Mouse (Mus musculus): Measurements from ENCODE around the gene Psma6. TPM values are rescaled to one million over a fixed set of nuclear protein-coding genes. Genes with fewer than 3 reads are reported as not detected.
"Not testable (repeated sequence)": the region's sequence is repeated elsewhere in the genome, so short reads cannot be mapped to it uniquely, and the experiment has no call there.

The Psma6 gene
- polyA plus RNA-seq (2015; fragmentation: Nextera tagmentation; extraction: Ambion mirVana): 434 and 452 TPM in 2 replicates

DNA sequence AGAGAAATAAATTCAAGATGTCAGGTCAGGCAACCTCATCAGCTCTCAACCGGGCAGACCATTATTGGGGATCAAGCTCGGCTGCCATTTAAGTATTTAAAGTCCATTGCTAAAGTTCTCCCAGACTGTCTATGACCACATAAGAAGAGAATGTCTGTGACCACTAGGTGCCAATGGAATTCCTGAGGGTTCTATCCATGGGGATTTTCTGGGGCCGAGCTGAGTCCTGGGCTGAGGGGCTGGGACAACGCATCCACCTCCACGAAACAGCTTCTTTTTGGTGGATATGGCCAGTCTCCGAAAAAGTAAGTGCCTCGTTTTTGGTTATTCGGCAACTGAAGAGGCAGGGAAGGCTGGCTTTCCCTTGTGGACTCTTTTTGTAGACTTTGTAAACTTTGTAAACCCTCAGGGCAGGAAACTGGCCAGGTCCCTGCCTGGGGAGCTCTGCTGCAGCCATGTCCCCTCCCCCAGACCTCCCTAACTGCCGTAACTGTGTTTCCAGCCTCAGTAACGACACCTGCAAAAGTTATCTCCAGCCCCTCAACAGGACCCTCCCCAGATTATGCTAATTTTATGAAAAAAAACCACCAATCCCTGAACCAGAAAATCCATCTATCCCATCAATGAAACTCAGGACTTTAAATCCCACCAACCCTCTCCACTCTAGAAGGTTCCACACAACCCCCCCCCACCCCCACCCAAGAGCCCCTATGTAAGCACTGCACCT is at the start of gene Psma6:
TSS of gene Psma6 (plus strand) at position 200 of the 727 bp plus-strand sequence.
- H3K4me3 ChIP-seq (replicated peaks; ENCODE audit: low read length): no peak within 1 kb of the TSS
- no peak for ATAC-seq
- 79% methylated on average over 10 of the region's 10 CpGs for WGBS
- no peak within 1 kb of the TSS for H3K9ac ChIP-seq (replicated peaks; ENCODE audit: low read depth, low read length)
- 0 out of 2 replicates have a peak, but pooled peaks cover 4% of the 10 kb centered on the region for H3K4me1 ChIP-seq (replicated peaks; ENCODE audit: control insufficient read depth, insufficient read depth, low read length)
- H3K27ac ChIP-seq (ENCODE audit: low read length): no peak within 1 kb of the TSS
- H3K36me3 ChIP-seq (ENCODE audit: control insufficient read depth, insufficient read depth): no peaks in the 10 kb centered on the region
- H3K4me2 ChIP-seq (ENCODE audit: low read length): no peak within 1 kb of the TSS
- H3K9me3 ChIP-seq (ENCODE audit: control insufficient read depth, low read length): no peaks in the 10 kb centered on the region
- no peaks in the 10 kb centered on the region for H3K27me3 ChIP-seq (replicated peaks; ENCODE audit: control insufficient read depth, insufficient read depth, low read length)

DNA sequence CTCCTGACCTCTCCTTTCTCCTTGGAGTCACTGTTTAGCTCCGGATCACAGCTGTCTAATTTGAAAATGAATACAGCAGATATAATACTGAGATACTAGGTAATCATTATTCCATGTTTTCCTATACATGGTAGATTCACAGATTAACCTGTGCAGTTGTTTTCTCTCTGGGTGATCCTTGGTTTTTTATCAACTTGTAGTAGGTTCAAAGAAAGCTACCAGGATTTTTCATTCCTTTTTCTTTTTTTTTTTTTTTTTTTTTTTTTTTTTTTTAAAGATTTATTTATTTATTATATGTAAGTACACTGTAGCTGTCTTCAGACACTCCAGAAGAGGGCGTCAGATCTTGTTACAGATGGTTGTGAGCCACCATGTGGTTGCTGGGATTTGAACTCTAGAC is 45.5 kb upstream of the Psma6 start:
- not testable (repeated sequence) for H3K4me3 ChIP-seq (replicated peaks; ENCODE audit: low read length); H3K36me3 ChIP-seq (ENCODE audit: control insufficient read depth, insufficient read depth); H3K27me3 ChIP-seq (replicated peaks; ENCODE audit: control insufficient read depth, insufficient read depth, low read length); H3K4me1 ChIP-seq (replicated peaks; ENCODE audit: control insufficient read depth, insufficient read depth, low read length); H3K9me3 ChIP-seq (ENCODE audit: control insufficient read depth, low read length); H3K27ac ChIP-seq (ENCODE audit: low read length); H3K9ac ChIP-seq (replicated peaks; ENCODE audit: low read depth, low read length); ATAC-seq; H3K4me2 ChIP-seq (ENCODE audit: low read length)
- WGBS: 85% methylated on average over 1 of the region's 2 CpGs

DNA sequence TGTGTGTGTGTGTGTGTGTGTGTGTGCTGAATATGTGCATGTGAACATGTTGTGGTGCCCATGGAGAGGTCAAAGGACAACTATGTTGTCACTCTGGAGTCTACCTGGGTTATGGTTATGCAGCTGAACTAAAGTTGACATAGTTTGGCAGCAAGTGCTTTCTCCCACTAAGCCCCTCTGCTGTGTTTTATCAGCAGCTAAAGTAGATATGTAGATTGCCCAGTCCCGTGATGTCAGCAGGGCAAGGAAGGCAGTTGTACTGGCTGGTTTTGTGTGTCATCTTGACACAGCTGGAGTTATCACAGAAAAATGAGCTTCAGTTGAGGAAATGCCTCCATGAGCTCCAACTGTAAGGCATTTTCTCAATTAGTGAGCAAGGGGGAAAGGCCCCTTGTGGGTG is 41.0 kb upstream of the Psma6 start:
- not testable (repeated sequence) for H3K4me1 ChIP-seq (replicated peaks; ENCODE audit: control insufficient read depth, insufficient read depth, low read length); H3K4me2 ChIP-seq (ENCODE audit: low read length); H3K36me3 ChIP-seq (ENCODE audit: control insufficient read depth, insufficient read depth); H3K4me3 ChIP-seq (replicated peaks; ENCODE audit: low read length); H3K27me3 ChIP-seq (replicated peaks; ENCODE audit: control insufficient read depth, insufficient read depth, low read length); H3K27ac ChIP-seq (ENCODE audit: low read length); ATAC-seq; H3K9me3 ChIP-seq (ENCODE audit: control insufficient read depth, low read length); H3K9ac ChIP-seq (replicated peaks; ENCODE audit: low read depth, low read length)
- 79% methylated on average over 1 of the region's 1 CpGs for WGBS

DNA sequence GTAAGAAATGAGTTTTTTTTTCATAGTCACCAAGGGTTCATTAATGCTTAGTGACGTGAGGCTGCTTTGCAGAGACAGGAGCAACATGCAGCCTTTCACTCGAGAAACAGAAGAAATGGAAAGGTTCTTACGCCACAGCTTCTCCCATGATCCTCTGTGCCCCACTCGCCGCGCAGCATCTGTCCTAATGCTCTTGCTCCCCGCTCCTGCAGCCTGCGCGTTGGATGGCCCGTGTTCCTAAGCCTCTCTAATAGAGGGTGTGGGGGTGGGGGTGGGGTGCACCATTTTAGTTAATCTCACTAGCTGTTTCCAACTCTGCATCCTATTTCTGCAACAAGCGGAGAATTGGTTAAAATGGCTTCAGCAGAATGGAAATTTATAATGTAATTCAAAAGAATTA is 40.0 kb upstream of the Psma6 start:
- Histone ChIP-seq H3K4me1 (replicated peaks; ENCODE audit: control insufficient read depth, insufficient read depth, low read length) (no peaks in the 10 kb centered on the region), H3K9me3 (ENCODE audit: control insufficient read depth, low read length) (no peaks in the 10 kb centered on the region), H3K4me3 (replicated peaks; ENCODE audit: low read length) (no peak overlapping the region), H3K9ac (replicated peaks; ENCODE audit: low read depth, low read length) (no peak overlapping the region), H3K27ac (ENCODE audit: low read length) (no peak overlapping the region), H3K36me3 (ENCODE audit: control insufficient read depth, insufficient read depth) (no peaks in the 10 kb centered on the region), H3K4me2 (ENCODE audit: low read length) (no peak overlapping the region), H3K27me3 (replicated peaks; ENCODE audit: control insufficient read depth, insufficient read depth, low read length) (no peaks in the 10 kb centered on the region)
- ATAC-seq: 0 out of 2 replicates have a peak, but pooled peaks have one; percentile 43
- 79% methylated on average over 11 of the region's 11 CpGs for WGBS

DNA sequence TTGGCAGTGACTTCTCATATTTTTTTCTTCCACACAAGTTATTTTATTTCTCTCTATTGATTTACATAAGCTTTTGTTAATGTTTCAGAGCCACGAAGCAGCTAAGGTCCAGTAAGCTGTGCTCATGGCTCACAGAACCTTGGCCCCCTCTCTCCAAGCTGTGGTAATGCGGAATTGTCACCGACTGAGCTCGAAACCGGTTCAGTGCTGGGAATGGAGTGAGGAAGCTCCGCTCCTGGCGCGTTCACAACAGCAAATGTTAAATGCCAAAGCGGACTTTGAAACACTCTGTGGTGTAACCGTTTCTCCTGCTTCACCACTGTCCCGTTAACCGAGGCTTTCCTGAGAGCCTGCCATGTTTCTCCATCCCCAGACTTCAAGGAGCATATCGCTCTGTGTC is 39.4 kb upstream of the Psma6 start:
- peak overlapping the region; percentile 18; the same call in 1 of the 2 replicates for H3K27ac ChIP-seq (ENCODE audit: low read length)
- ATAC-seq: no peak
- WGBS: 77% methylated on average over 13 of the region's 13 CpGs

DNA sequence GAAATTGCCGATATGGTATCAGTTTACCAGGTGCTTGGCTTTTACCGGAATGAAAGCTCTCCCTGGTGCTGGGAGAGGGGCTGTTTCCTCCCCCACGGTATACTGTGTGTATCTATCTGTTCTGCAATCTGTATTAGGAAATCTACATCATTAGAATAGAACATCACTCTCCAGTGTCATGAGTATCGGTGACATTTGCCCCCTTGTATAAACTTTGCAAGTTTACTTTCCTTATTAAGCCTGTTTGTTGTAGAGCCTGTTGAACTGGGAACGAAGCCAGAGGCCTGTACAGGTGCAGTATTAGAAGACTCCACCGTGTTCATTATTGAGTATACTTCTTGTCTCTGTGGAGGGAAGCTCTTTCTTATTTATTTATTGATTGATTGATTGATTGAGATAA is 30.6 kb upstream of the Psma6 start:
- no peak overlapping the region for H3K27ac ChIP-seq (ENCODE audit: low read length)
- ATAC-seq: no peak
- no peaks in the 10 kb centered on the region for H3K9me3 ChIP-seq (ENCODE audit: control insufficient read depth, low read length)
- H3K36me3 ChIP-seq (ENCODE audit: control insufficient read depth, insufficient read depth): no peaks in the 10 kb centered on the region
- no peak overlapping the region for H3K9ac ChIP-seq (replicated peaks; ENCODE audit: low read depth, low read length)
- no peaks in the 10 kb centered on the region for H3K27me3 ChIP-seq (replicated peaks; ENCODE audit: control insufficient read depth, insufficient read depth, low read length)
- no peak overlapping the region for H3K4me3 ChIP-seq (replicated peaks; ENCODE audit: low read length)
- H3K4me1 ChIP-seq (replicated peaks; ENCODE audit: control insufficient read depth, insufficient read depth, low read length): no peaks in the 10 kb centered on the region
- WGBS: 87% methylated on average over 6 of the region's 6 CpGs
- H3K4me2 ChIP-seq (ENCODE audit: low read length): no peak overlapping the region

More for the DNA sequence above, 39.4 kb upstream of the Psma6 start:
- Histone ChIP-seq H3K27me3 (replicated peaks; ENCODE audit: control insufficient read depth, insufficient read depth, low read length) (no peaks in the 10 kb centered on the region), H3K4me2 (ENCODE audit: low read length) (no peak overlapping the region), H3K4me3 (replicated peaks; ENCODE audit: low read length) (no peak overlapping the region), H3K4me1 (replicated peaks; ENCODE audit: control insufficient read depth, insufficient read depth, low read length) (no peaks in the 10 kb centered on the region), H3K9ac (replicated peaks; ENCODE audit: low read depth, low read length) (no peak overlapping the region), H3K36me3 (ENCODE audit: control insufficient read depth, insufficient read depth) (no peaks in the 10 kb centered on the region), H3K9me3 (ENCODE audit: control insufficient read depth, low read length) (no peaks in the 10 kb centered on the region)

DNA sequence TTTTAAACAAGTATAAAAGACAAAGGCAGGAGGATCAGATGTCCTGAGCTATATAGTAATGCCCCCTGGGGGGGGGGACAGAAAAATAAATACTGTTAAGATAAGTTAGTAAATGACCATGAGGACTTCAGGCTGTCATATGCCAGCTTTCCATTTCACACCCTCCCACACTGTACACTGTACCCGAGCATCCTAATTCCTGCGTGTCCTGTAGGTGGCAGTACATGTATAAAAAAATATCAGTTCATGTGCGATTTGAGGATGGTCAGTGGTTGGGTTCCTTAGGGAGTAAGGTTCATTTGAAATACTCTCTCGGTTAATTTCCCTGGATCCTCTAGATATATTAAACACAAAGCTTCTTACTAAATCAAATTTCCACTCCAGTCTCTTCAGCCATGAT is 29.1 kb upstream of the Psma6 start:
- H3K4me3 ChIP-seq (replicated peaks; ENCODE audit: low read length): no peak overlapping the region
- H3K27me3 ChIP-seq (replicated peaks; ENCODE audit: control insufficient read depth, insufficient read depth, low read length): no peaks in the 10 kb centered on the region
- no peak overlapping the region for H3K4me2 ChIP-seq (ENCODE audit: low read length)
- H3K36me3 ChIP-seq (ENCODE audit: control insufficient read depth, insufficient read depth): no peaks in the 10 kb centered on the region
- no peaks in the 10 kb centered on the region for H3K4me1 ChIP-seq (replicated peaks; ENCODE audit: control insufficient read depth, insufficient read depth, low read length)
- no peak overlapping the region for H3K9ac ChIP-seq (replicated peaks; ENCODE audit: low read depth, low read length)
- WGBS: 48% methylated on average over 4 of the region's 4 CpGs
- no peaks in the 10 kb centered on the region for H3K9me3 ChIP-seq (ENCODE audit: control insufficient read depth, low read length)
- peak; percentile 86 for ATAC-seq
- no peak overlapping the region for H3K27ac ChIP-seq (ENCODE audit: low read length)

DNA sequence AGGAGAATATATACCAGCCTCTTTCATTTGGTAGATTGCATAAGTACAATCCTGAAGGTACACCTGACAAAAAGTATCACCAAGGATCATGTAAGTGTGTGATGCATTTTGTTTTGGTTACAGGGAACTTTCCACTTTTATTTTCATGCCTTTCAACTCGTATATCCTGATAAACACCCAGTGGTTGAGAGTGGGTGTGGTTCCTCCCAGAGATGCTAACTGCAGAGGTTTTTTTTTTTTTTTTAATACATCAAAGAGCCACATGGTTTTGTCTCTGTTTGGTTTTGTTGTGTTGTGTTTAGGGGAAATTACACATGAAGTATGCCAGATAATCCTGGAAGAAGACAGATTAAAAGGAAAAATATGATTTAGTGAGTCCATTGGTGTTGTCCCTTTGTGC is 26.7 kb upstream of the Psma6 start:
- 68% methylated on average over 1 of the region's 1 CpGs for WGBS
- H3K27me3 ChIP-seq (replicated peaks; ENCODE audit: control insufficient read depth, insufficient read depth, low read length): no peaks in the 10 kb centered on the region
- no peaks in the 10 kb centered on the region for H3K4me1 ChIP-seq (replicated peaks; ENCODE audit: control insufficient read depth, insufficient read depth, low read length)
- no peak overlapping the region for H3K9ac ChIP-seq (replicated peaks; ENCODE audit: low read depth, low read length)
- no peaks in the 10 kb centered on the region for H3K9me3 ChIP-seq (ENCODE audit: control insufficient read depth, low read length)
- no peaks in the 10 kb centered on the region for H3K36me3 ChIP-seq (ENCODE audit: control insufficient read depth, insufficient read depth)
- no peak for ATAC-seq
- H3K27ac ChIP-seq (ENCODE audit: low read length): no peak overlapping the region
- no peak overlapping the region for H3K4me3 ChIP-seq (replicated peaks; ENCODE audit: low read length)
- H3K4me2 ChIP-seq (ENCODE audit: low read length): no peak overlapping the region

DNA sequence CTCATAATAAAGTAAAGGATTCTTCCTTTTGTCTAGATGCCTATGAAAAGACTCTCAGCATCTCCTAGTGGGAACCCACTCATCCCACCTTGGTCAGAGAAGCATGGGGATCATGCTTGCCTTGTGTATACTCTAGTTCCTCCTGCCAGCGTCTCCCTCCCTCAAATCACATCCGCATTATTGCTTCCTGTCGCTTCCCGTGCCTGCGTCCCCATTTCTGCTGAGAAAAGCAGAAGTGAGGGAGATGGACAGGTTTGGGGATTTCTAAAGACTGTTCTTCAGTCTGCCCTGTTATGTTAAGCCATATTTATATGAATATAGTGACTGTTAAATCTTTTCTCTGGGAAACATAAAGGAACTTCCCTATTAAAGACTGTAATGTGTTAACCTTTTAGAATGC is 23.1 kb upstream of the Psma6 start:
- H3K4me2 ChIP-seq (ENCODE audit: low read length): no peak overlapping the region
- no peaks in the 10 kb centered on the region for H3K36me3 ChIP-seq (ENCODE audit: control insufficient read depth, insufficient read depth)
- H3K27me3 ChIP-seq (replicated peaks; ENCODE audit: control insufficient read depth, insufficient read depth, low read length): no peaks in the 10 kb centered on the region
- H3K27ac ChIP-seq (ENCODE audit: low read length): no peak overlapping the region
- 75% methylated on average over 5 of the region's 5 CpGs for WGBS
- no peaks in the 10 kb centered on the region for H3K9me3 ChIP-seq (ENCODE audit: control insufficient read depth, low read length)
- H3K9ac ChIP-seq (replicated peaks; ENCODE audit: low read depth, low read length): no peak overlapping the region
- ATAC-seq: no peak
- H3K4me1 ChIP-seq (replicated peaks; ENCODE audit: control insufficient read depth, insufficient read depth, low read length): no peaks in the 10 kb centered on the region
- H3K4me3 ChIP-seq (replicated peaks; ENCODE audit: low read length): no peak overlapping the region

DNA sequence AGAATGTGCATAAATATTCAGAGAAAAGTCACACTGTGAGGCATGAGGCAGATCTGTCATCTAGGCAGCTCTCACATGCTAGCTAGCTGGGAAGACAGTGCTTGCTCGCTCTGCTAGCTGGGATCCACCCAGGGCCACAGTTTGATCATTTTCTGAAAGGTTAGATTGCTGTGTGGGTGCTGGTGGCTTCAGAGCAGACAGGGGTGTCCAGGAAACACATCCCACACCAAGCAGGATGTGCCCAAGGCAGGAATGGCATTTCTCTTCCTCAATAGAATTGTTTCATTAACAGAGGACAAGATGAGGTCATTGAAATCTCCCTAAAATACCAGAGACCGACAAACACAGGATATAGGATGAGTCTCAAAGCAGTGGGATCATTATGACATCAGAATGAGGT is 18.9 kb upstream of the Psma6 start:
- no peak overlapping the region for H3K9ac ChIP-seq (replicated peaks; ENCODE audit: low read depth, low read length)
- H3K36me3 ChIP-seq (ENCODE audit: control insufficient read depth, insufficient read depth): no peaks in the 10 kb centered on the region
- no peaks in the 10 kb centered on the region for H3K4me1 ChIP-seq (replicated peaks; ENCODE audit: control insufficient read depth, insufficient read depth, low read length)
- no peak for ATAC-seq
- no peak overlapping the region for H3K4me2 ChIP-seq (ENCODE audit: low read length)
- no peak overlapping the region for H3K27ac ChIP-seq (ENCODE audit: low read length)
- no peaks in the 10 kb centered on the region for H3K9me3 ChIP-seq (ENCODE audit: control insufficient read depth, low read length)
- WGBS: 77% methylated on average over 2 of the region's 2 CpGs
- no peak overlapping the region for H3K4me3 ChIP-seq (replicated peaks; ENCODE audit: low read length)
- H3K27me3 ChIP-seq (replicated peaks; ENCODE audit: control insufficient read depth, insufficient read depth, low read length): no peaks in the 10 kb centered on the region
